Mouse (Mus musculus): ENCODE results near the gene Ankrd65. TPM values are rescaled to one million over a fixed set of nuclear protein-coding genes. Genes with fewer than 3 reads are reported as not detected.

The Ankrd65 gene
- total and polyA plus RNA-seq, 2 experiments from 2014 or later = not detected

DNA sequence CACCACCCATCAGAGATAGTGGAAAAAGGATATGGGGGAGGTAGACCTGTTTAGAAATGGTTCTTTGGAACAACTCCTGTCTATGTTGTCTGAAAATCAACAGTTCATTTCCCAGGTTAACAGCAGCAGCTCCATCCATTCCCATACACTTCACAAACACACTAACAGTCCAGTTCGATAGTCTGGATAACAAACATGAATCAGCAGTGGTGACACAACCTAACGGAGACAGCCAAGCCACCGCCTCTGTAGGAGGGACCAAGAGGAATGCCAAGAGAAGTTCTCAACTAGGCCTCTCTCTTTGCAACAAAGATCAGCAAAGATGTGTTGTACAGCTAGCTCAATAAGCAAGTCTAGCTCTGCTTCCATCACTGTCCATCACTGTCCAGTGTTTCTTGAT lies 27.9 kb upstream of the Ankrd65 start:
- no peak overlapping the region for H3K4me2 ChIP-seq (ENCODE audit: low read depth, low read length)
- H3K27me3 ChIP-seq (ENCODE audit: insufficient read depth, low read length) = no peaks in the 10 kb centered on the region

DNA sequence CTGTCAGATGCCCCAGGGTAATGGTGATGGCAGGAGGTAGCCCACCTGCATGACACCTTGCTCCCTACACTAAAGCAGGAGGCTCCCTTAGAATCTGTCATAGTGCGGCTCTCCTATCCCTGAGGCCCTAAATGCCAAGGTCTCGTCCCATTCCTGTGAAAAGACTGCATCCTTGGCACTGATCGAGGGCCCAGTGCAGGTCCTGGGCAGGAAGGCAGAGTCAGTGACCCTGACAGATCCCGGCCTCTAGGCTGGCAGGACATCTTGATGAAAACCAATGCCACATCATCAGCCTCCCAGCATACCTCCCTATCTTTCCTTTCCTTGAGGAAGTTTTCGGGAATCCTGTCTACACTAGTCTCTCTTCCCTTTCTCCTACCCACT lies 20.8 kb upstream of the Ankrd65 start:
- H3K4me1 ChIP-seq (ENCODE audit: insufficient read depth, low read length) = peaks cover 4% of the 10 kb centered on the region
- H3K36me3 ChIP-seq (ENCODE audit: insufficient read depth, low read length) = no peaks in the 10 kb centered on the region
- no peak for TF ChIP-seq CTCF (IDR thresholded peaks at IDR 0.05; ENCODE audit: low read depth)
- H3K27ac ChIP-seq = peak overlapping the region; percentile 75
- peak overlapping the region; percentile 75 for H3K4me2 ChIP-seq (ENCODE audit: low read depth, low read length)
- 57% methylated on average over 5 of the region's 5 CpGs for WGBS
- peak overlapping the region; percentile 42 for H3K4me3 ChIP-seq (ENCODE audit: low read length)
- ATAC-seq = no peak
- DNase-seq (ENCODE audit: low spot score) = no peak
- no peaks in the 10 kb centered on the region for H3K9me3 ChIP-seq (ENCODE audit: low read length)
- H3K27me3 ChIP-seq (ENCODE audit: insufficient read depth, low read length) = no peaks in the 10 kb centered on the region
- peak overlapping the region; percentile 66 for H3K9ac ChIP-seq (replicated peaks; ENCODE audit: low read length)

More for the DNA sequence above, 27.9 kb upstream of the Ankrd65 start:
- Histone ChIP-seq H3K4me3 (ENCODE audit: low read length) (no peak overlapping the region), H3K27ac (no peak overlapping the region), H3K4me1 (ENCODE audit: insufficient read depth, low read length) (peaks cover 14% of the 10 kb centered on the region), H3K36me3 (ENCODE audit: insufficient read depth, low read length) (no peaks in the 10 kb centered on the region; the same call in 1 of the 2 replicates), H3K9ac (replicated peaks; ENCODE audit: low read length) (no peak overlapping the region; the same call in 1 of the 2 replicates), H3K9me3 (ENCODE audit: low read length) (no peaks in the 10 kb centered on the region)
- DNase-seq (ENCODE audit: low spot score) (no peak), ATAC-seq (no peak)
- 87% methylated on average over 3 of the region's 3 CpGs for WGBS
- TF ChIP-seq CTCF (IDR thresholded peaks at IDR 0.05; ENCODE audit: low read depth) = no peak

DNA sequence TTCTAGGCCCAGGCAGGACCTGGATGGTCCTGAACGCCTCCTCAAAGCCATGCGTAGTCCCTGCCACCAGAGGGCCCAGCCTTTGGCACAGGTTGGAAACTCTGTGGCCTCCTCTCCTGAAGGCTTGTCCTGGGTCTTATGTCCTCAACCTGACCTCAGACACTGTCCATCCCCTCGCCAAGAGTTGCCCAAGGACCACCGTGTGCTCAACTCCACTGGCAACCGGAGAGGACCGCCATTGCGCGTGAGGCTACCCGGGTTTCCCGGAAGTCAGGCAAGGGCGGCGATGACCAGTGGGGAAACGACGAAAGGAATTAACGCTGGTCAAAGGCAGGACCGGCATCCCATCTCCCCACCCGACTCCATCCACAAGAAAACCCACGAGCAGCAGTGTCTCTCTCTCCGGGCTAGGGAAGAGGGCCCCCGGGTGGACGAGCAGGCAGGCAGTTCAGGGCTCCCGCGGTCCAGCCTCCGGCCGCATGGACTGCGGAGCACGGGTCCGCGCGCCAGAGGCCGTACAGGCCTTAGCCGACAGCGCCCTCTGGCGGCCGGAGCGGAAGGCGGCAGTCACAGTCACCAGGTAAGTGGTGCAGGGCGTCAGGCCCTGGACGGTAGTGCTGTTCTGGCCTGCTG lies 20.2 kb upstream of the Ankrd65 start:
- WGBS = 2% methylated on average over 39 of the region's 39 CpGs
- ATAC-seq (peak; percentile 85), DNase-seq (ENCODE audit: low spot score) (peak; percentile 93)
- no peaks in the 10 kb centered on the region for H3K36me3 ChIP-seq (ENCODE audit: insufficient read depth, low read length)
- peak overlapping the region; percentile 75 for H3K27ac ChIP-seq
- peaks cover 8% of the 10 kb centered on the region for H3K4me1 ChIP-seq (ENCODE audit: insufficient read depth, low read length)
- no peaks in the 10 kb centered on the region for H3K9me3 ChIP-seq (ENCODE audit: low read length)
- peak; percentile 90 for TF ChIP-seq CTCF (IDR thresholded peaks at IDR 0.05; ENCODE audit: low read depth)
- H3K4me2 ChIP-seq (ENCODE audit: low read depth, low read length) = peak overlapping the region; percentile 75
- no peaks in the 10 kb centered on the region for H3K27me3 ChIP-seq (ENCODE audit: insufficient read depth, low read length)
- peak overlapping the region; percentile 66 for H3K9ac ChIP-seq (replicated peaks; ENCODE audit: low read length)
- H3K4me3 ChIP-seq (ENCODE audit: low read length) = peak overlapping the region; percentile 42

DNA sequence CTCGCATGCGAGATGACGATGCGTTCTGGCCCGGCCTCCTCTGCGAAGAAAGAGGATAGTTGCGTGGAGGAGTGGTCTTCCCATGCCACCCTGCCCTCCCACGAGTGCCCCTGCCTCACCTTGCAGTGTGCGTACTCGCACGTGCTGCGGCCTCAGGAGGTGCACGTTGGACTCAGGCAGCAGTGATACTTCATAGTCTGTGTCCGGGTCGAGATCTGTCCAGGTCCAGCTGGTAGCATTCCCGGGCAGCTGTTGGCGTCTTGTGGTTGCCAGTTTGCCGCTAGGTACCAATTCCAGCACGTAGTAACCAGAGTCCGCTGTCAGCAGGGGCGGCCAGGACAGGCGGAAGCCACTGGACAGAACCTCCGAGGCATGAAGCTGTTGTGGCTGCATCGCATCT lies 19.6 kb upstream of the Ankrd65 start:
- peak; percentile 22 for ATAC-seq
- DNase-seq (ENCODE audit: low spot score) = no peak
- peak overlapping the region; percentile 75; the same call in 1 of the 2 replicates for H3K27ac ChIP-seq

DNA sequence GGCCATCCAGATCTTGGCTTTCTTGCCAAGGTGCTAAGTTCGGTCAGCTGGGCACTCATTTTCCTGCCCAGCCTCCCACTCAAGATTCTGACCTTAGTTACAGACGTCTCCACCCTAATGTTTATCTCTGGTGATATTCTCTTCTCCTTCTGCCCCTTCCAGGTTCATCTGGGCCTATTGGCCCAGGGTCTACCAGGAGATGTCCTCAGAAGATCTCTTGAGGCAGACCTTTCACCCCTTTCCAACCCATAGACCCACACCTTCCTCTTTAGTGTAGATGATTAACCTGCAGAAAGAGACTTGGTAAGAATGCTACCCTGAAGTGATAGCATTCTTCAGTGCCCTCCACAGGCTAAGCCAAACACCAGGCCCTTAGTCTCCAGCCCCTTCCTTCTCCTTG lies 18.5 kb upstream of the Ankrd65 start:
- Histone ChIP-seq H3K27ac (no peak overlapping the region), H3K9me3 (ENCODE audit: low read length) (no peaks in the 10 kb centered on the region), H3K27me3 (ENCODE audit: insufficient read depth, low read length) (no peaks in the 10 kb centered on the region), H3K9ac (replicated peaks; ENCODE audit: low read length) (no peak overlapping the region), H3K4me2 (ENCODE audit: low read depth, low read length) (peak overlapping the region; percentile 67; the same call in 1 of the 2 replicates), H3K36me3 (ENCODE audit: insufficient read depth, low read length) (no peaks in the 10 kb centered on the region), H3K4me3 (ENCODE audit: low read length) (no peak overlapping the region), H3K4me1 (ENCODE audit: insufficient read depth, low read length) (peaks cover 13% of the 10 kb centered on the region)
- ATAC-seq = no peak
- 81% methylated on average over 2 of the region's 2 CpGs for WGBS
- no peak for DNase-seq (ENCODE audit: low spot score)
- no peak for TF ChIP-seq CTCF (IDR thresholded peaks at IDR 0.05; ENCODE audit: low read depth)

More for the DNA sequence above, 19.6 kb upstream of the Ankrd65 start:
- Histone ChIP-seq H3K4me1 (ENCODE audit: insufficient read depth, low read length) (peaks cover 13% of the 10 kb centered on the region), H3K4me3 (ENCODE audit: low read length) (peak overlapping the region; percentile 42), H3K27me3 (ENCODE audit: insufficient read depth, low read length) (no peaks in the 10 kb centered on the region), H3K36me3 (ENCODE audit: insufficient read depth, low read length) (no peaks in the 10 kb centered on the region), H3K9me3 (ENCODE audit: low read length) (no peaks in the 10 kb centered on the region), H3K9ac (replicated peaks; ENCODE audit: low read length) (peak overlapping the region; percentile 66), H3K4me2 (ENCODE audit: low read depth, low read length) (peak overlapping the region; percentile 75)
- no peak for TF ChIP-seq CTCF (IDR thresholded peaks at IDR 0.05; ENCODE audit: low read depth)
- WGBS = 42% methylated on average over 24 of the region's 24 CpGs

DNA sequence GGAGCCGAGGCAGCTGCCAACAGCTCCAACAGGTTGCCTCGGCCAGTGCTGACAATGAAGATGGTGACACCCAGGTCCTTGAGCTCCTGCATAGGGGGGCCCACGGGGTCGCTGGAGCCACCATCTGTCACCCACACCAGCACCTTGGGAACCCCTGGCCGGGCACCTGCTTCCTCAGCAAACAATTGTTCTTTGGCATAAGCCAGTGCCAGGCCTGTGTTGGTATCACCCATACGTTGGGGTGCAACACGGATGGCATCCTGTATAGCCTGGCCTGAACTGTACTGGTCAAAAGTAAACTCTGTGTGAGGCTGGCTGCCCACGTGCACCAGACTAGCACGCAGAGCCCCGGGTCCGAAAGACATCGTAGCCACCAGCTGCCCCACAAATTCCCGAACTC lies 17.5 kb upstream of the Ankrd65 start:
- Histone ChIP-seq H3K9me3 (ENCODE audit: low read length) (no peaks in the 10 kb centered on the region), H3K27ac (no peak overlapping the region), H3K4me1 (ENCODE audit: insufficient read depth, low read length) (peaks cover 13% of the 10 kb centered on the region), H3K36me3 (ENCODE audit: insufficient read depth, low read length) (no peaks in the 10 kb centered on the region), H3K4me3 (ENCODE audit: low read length) (0 out of 2 replicates have a peak overlapping the region, but pooled peaks have one; percentile 35), H3K4me2 (ENCODE audit: low read depth, low read length) (peak overlapping the region; percentile 67), H3K27me3 (ENCODE audit: insufficient read depth, low read length) (no peaks in the 10 kb centered on the region), H3K9ac (replicated peaks; ENCODE audit: low read length) (no peak overlapping the region)
- DNase-seq (ENCODE audit: low spot score) (no peak), ATAC-seq (no peak)
- 84% methylated on average over 13 of the region's 13 CpGs for WGBS
- no peak for TF ChIP-seq CTCF (IDR thresholded peaks at IDR 0.05; ENCODE audit: low read depth)

Measured in hindbrain, postnatal 0 days (tissue).